Mouse (Mus musculus) urinary bladder, postnatal 14 days (tissue): ENCODE data around the gene Mab21l3.

Source experiments
- DNase-seq: peaks from one replicate; pipeline ENCODE4 v3.0.0; 2021; ENCODE audit warnings: low spot score

Mab21l3 gene

GRCm38 (mm10) chr3:101848816-101849215, at the start of gene Mab21l3:
TSS of gene Mab21l3 (minus strand) at chr3:101848959.
- no peak for DNase-seq

GRCm38 (mm10) chr3:101897377-101897974, 48.7 kb upstream of the Mab21l3 start:
- no peak for DNase-seq

GRCm38 (mm10) chr3:101896893-101897292, 48.1 kb upstream of the Mab21l3 start:
- DNase-seq = peak; percentile 63

- no peak for DNase-seq
Observed at GRCm38 (mm10) chr3:101895376-101895910, 46.7 kb upstream of the Mab21l3 start.

- peak; percentile 67 for DNase-seq
Observed at GRCm38 (mm10) chr3:101885591-101885990, 36.8 kb upstream of the Mab21l3 start.

GRCm38 (mm10) chr3:101885041-101885440, 36.3 kb upstream of the Mab21l3 start:
- DNase-seq = no peak

- no peak for DNase-seq
Observed at GRCm38 (mm10) chr3:101883902-101884301, 35.1 kb upstream of the Mab21l3 start.

GRCm38 (mm10) chr3:101881721-101882120, 33.0 kb upstream of the Mab21l3 start:
- DNase-seq = no peak

- no peak for DNase-seq
Observed at GRCm38 (mm10) chr3:101880818-101881217, 32.1 kb upstream of the Mab21l3 start.

- DNase-seq = no peak
Observed at GRCm38 (mm10) chr3:101878136-101878535, 29.4 kb upstream of the Mab21l3 start.

- DNase-seq = no peak
Observed at GRCm38 (mm10) chr3:101876459-101877285, 27.9 kb upstream of the Mab21l3 start.

- no peak for DNase-seq
Observed at GRCm38 (mm10) chr3:101875258-101875920, 26.6 kb upstream of the Mab21l3 start.

- DNase-seq = no peak
Observed at GRCm38 (mm10) chr3:101873061-101873675, 24.4 kb upstream of the Mab21l3 start.

- DNase-seq = no peak
Observed at GRCm38 (mm10) chr3:101871951-101872350, 23.2 kb upstream of the Mab21l3 start.

- DNase-seq = no peak
Observed at GRCm38 (mm10) chr3:101867001-101867421, 18.3 kb upstream of the Mab21l3 start.

GRCm38 (mm10) chr3:101861856-101862255, 13.1 kb upstream of the Mab21l3 start:
- DNase-seq = no peak

- DNase-seq = no peak
Observed at GRCm38 (mm10) chr3:101860151-101860550, 11.4 kb upstream of the Mab21l3 start.

GRCm38 (mm10) chr3:101859740-101860139, 11.0 kb upstream of the Mab21l3 start:
- DNase-seq = no peak

GRCm38 (mm10) chr3:101854075-101854474, 5.3 kb upstream of the Mab21l3 start:
- no peak for DNase-seq

GRCm38 (mm10) chr3:101851363-101851762, 2.6 kb upstream of the Mab21l3 start:
- no peak for DNase-seq

GRCm38 (mm10) chr3:101846096-101846495, 2.7 kb downstream of the Mab21l3 start:
- no peak for DNase-seq
